Mouse (Mus musculus) C2C12 (cell line): ENCODE measurements around the gene Gm17124. TPM values are rescaled to one million over a fixed set of nuclear protein-coding genes. Genes with fewer than 3 reads are reported as not detected.
"Not testable (repeated sequence)": the region's sequence is repeated elsewhere in the genome, so short reads cannot be mapped to it uniquely, and the experiment has no call there.

Experiments
- H3K27me3 ChIP-seq: one replicate; pipeline ENCODE4 v1.6.1; 2011; ENCODE audit not compliant: control insufficient read depth, insufficient read depth, insufficient read length
- H3K36me3 ChIP-seq: one replicate; pipeline ENCODE4 v1.6.1; 2011; ENCODE audit not compliant: control insufficient read depth, insufficient read depth
- H3K4me3 ChIP-seq: one replicate; pipeline ENCODE4 v1.5.1; 2011; ENCODE audit warnings: mild to moderate bottlenecking, control low read depth; ENCODE audit not compliant: poor library complexity, insufficient read depth, severe bottlenecking
- H3K79me2 ChIP-seq: one replicate; pipeline ENCODE4 v1.6.1; 2011; ENCODE audit not compliant: control insufficient read depth, insufficient read depth
- H3K79me3 ChIP-seq: one replicate; pipeline ENCODE4 v1.6.1; 2011; ENCODE audit warnings: low read depth, control low read depth
- H3ac ChIP-seq: one replicate; pipeline ENCODE3; 2011; ENCODE audit warnings: low read depth; ENCODE audit not compliant: control insufficient read depth, insufficient read length
- long read RNA-seq, 2 experiments: library from polyadenylated mRNA; unstranded; transcript quantifications; one replicate each; pipeline ENCODE4 v2.0.0; 2019 to 2020
- microRNA-seq: library from miRNA; unstranded; fragments of <30 nt; microRNA quantifications from one replicate; pipeline ENCODE4, GENCODE M21; 2019; ENCODE audit warnings: borderline microRNAs expressed
- polyA plus RNA-seq: library from polyadenylated mRNA; unstranded; fragments of >200 nt; fragmentation: generic; extraction: Trizol; gene quantifications from one replicate; pipeline ENCODE4 v1.2.1, GENCODE M21; 2012; ENCODE audit warnings: missing spikeins

Gene Gm17124
- polyA plus RNA-seq = not detected
- long read RNA-seq, experiment 1 = 0 reads
- long read RNA-seq, experiment 2 = 0 reads

DNA sequence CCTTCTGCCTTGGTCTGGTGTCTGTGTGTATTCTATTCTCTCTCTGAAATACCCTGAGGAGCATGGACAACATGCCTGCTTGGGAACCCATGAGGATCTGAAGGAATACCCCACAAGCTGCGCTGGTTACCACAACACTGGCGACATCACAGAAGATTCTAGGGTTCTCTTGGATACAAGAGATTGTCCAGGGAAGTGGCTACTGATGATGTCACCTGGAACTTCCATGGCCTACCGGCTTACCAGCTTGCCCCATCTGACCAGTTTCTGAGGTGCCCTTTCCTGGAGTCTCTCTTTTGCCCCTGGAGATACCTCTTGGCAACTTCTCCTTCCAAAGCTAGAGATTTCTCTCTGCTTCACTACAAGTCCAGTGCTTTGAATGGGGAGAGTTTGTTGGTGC is at the start of gene Gm17124:
Gene Gm17124 (minus strand): TSS at position 101 of the 400 bp plus-strand sequence.
- not testable (repeated sequence) for H3K36me3 ChIP-seq, H3K79me2 ChIP-seq, H3ac ChIP-seq, H3K79me3 ChIP-seq, H3K4me3 ChIP-seq, H3K27me3 ChIP-seq

DNA sequence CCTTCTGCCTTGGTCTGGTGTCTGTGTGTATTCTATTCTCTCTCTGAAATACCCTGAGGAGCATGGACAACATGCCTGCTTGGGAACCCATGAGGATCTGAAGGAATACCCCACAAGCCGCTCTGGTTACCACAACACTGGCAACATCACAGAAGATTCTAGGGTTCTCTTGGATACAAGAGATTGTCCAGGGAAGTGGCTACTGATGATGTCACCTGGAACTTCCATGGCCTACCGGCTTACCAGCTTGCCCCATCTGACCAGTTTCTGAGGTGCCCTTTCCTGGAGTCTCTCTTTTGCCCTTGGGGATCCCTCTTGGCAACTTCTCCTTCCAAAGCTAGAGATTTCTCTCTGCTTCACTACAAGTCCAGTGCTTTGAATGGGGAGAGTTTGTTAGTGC is 42.1 kb upstream of the Gm17124 start, which contains the start of gene Gm3633:
Gene Gm3633 (minus strand): TSS at position 101 of the 400 bp plus-strand sequence.
- not testable (repeated sequence) for H3K79me3 ChIP-seq, H3K27me3 ChIP-seq, H3K79me2 ChIP-seq, H3ac ChIP-seq, H3K36me3 ChIP-seq, H3K4me3 ChIP-seq

Small RNA genes within 50 kb of the gene (microRNA-seq; reads per million reads assigned to microRNA genes)
- gene Gm23620 (not detected), gene Gm25228 (not detected)

Other genes with a start within 250 kb of the Gm17124 start
- not detected for gene Gm8005, start 160.2 kb downstream of the Gm17124 start, polyA plus RNA-seq
- not detected for gene Gm8011, start 136.0 kb downstream of the Gm17124 start, polyA plus RNA-seq
- gene Gm8020, start 97.5 kb downstream of the Gm17124 start, polyA plus RNA-seq = not detected
- not detected for gene Gm8024, start 75.6 kb downstream of the Gm17124 start, polyA plus RNA-seq
- not detected for gene Gm3633, start 42.0 kb upstream of the Gm17124 start, polyA plus RNA-seq
- not detected for gene Gm10378, start 56.1 kb upstream of the Gm17124 start, polyA plus RNA-seq
- not detected for gene Gm3015, start 168.9 kb upstream of the Gm17124 start, polyA plus RNA-seq
- gene Gm10377, start 198.1 kb upstream of the Gm17124 start, polyA plus RNA-seq = not detected